Comparison of ENCODE assay signal across 15 mouse cellular contexts in the genomic region with DNA sequence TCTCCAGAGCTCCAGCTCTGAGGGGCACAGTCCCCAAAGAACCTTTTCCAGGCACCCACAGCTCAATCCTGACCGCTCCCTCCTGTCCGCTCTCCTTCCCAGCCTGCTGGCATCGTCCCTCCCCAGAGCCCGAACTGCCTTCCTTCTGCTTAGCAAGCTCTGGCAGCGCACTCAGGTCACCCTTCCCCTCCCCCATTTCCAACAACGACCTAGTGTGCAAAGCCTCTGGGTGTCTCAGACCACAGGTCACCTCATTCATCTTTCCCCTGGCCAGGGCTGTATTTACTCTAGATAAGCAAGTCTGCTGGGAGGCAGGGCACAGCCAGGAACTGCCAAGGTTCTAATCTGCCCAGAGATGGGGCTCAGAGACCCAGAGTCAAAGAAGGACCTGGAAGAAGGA. TPM values are rescaled to one million over a fixed set of nuclear protein-coding genes. Genes with fewer than 3 reads are reported as not detected.
DNase-seq lines count a peak whose midpoint lies in the region; ATAC-seq and TF ChIP-seq lines count a peak whose summit lies in the region.
"Had no signal": no experiment of that assay in that cellular context is flagged by ENCODE, and none has a peak within 500 bp of the region (broad histone marks: within the 10 kb centered on the region; RNA-seq: fewer than 3 reads in every experiment).

No protein-coding gene starts in this region.

- no peak overlapping the region for H3K9ac ChIP-seq in intestine, embryonic 14.5 days (ENCODE audit: low read length)
- no peak overlapping the region for H3K9ac ChIP-seq in intestine, postnatal 0 days (ENCODE audit: low read depth, low read length)
- H3K9ac ChIP-seq in heart, embryonic 14.5 days (ENCODE audit: low read length): peak overlapping the region; percentile 38; the same call in 1 of the 2 replicates
- H3K9ac ChIP-seq in liver, embryonic 15.5 days: no peak overlapping the region
- H3K9ac ChIP-seq in stomach, embryonic 16.5 days (ENCODE audit: low read length): peak overlapping the region; percentile 49; the same call in 1 of the 2 replicates
- no peak overlapping the region for H3K9ac ChIP-seq in midbrain, embryonic 14.5 days (replicated peaks; ENCODE audit: low read length)
- H3K9ac ChIP-seq: forebrain, embryonic 13.5 days; neural tube, embryonic 12.5 days had no signal

- H3K4me3 ChIP-seq in intestine, embryonic 14.5 days (ENCODE audit: low read depth, low read length): no peak overlapping the region
- H3K4me3 ChIP-seq in intestine, postnatal 0 days (ENCODE audit: low read depth, low read length): no peak overlapping the region
- no peak overlapping the region for H3K4me3 ChIP-seq in heart, embryonic 14.5 days (ENCODE audit: control insufficient read depth in 1 of 2, insufficient read depth in 1 of 2, low read depth in 1 of 2, low read length in 2 of 2)
- no peak overlapping the region for H3K4me3 ChIP-seq in liver, embryonic 15.5 days (replicated peaks)
- H3K4me3 ChIP-seq in stomach, embryonic 16.5 days (replicated peaks; ENCODE audit: low read length): no peak overlapping the region
- no peak overlapping the region for H3K4me3 ChIP-seq in midbrain, embryonic 14.5 days (replicated peaks; ENCODE audit: low read depth, low read length)
- H3K4me3 ChIP-seq: embryonic facial prominence, embryonic 10.5 days; forebrain, embryonic 13.5 days; megakaryocyte, embryonic 14.5 days; neural tube, embryonic 12.5 days had no signal

- H3K4me1 ChIP-seq in intestine, embryonic 14.5 days (replicated peaks; ENCODE audit: control insufficient read depth, insufficient read depth, low read length): peaks cover 58% of the 10 kb centered on the region
- peaks cover 5% of the 10 kb centered on the region; the same call in 1 of the 2 replicates for H3K4me1 ChIP-seq in intestine, postnatal 0 days (replicated peaks; ENCODE audit: control insufficient read depth, insufficient read depth, low read length)
- peaks cover 41 to 68% of the 10 kb centered on the region in 2 experiments for H3K4me1 ChIP-seq in heart, embryonic 14.5 days (ENCODE audit: control insufficient read depth in 2 of 2, insufficient read depth in 2 of 2, low read length in 2 of 2)
- peaks cover 23% of the 10 kb centered on the region for H3K4me1 ChIP-seq in liver, embryonic 15.5 days (replicated peaks)
- peaks cover 48% of the 10 kb centered on the region for H3K4me1 ChIP-seq in stomach, embryonic 16.5 days (ENCODE audit: control insufficient read depth, insufficient read depth, low read length)
- H3K4me1 ChIP-seq in midbrain, embryonic 14.5 days (ENCODE audit: control insufficient read depth, insufficient read depth, low read length): no peaks in the 10 kb centered on the region
- H3K4me1 ChIP-seq: megakaryocyte, embryonic 14.5 days; neural tube, embryonic 12.5 days had no signal

- no peaks in the 10 kb centered on the region for H3K9me3 ChIP-seq in intestine, embryonic 14.5 days (ENCODE audit: control insufficient read depth, low read length)
- no peaks in the 10 kb centered on the region for H3K9me3 ChIP-seq in intestine, postnatal 0 days (ENCODE audit: control insufficient read depth)
- no peaks in the 10 kb centered on the region for H3K9me3 ChIP-seq in heart, embryonic 14.5 days (ENCODE audit: control insufficient read depth, low read length)
- H3K9me3 ChIP-seq in liver, embryonic 15.5 days (replicated peaks): no peaks in the 10 kb centered on the region
- H3K9me3 ChIP-seq in stomach, embryonic 16.5 days (replicated peaks; ENCODE audit: control insufficient read depth, low read length): no peaks in the 10 kb centered on the region
- H3K9me3 ChIP-seq in midbrain, embryonic 14.5 days (ENCODE audit: control insufficient read depth, low read length): no peaks in the 10 kb centered on the region
- H3K9me3 ChIP-seq: embryonic facial prominence, embryonic 10.5 days; forebrain, embryonic 13.5 days; megakaryocyte, embryonic 14.5 days; neural tube, embryonic 12.5 days had no signal

- TF ChIP-seq CTCF in intestine, postnatal 0 days (IDR thresholded peaks at IDR 0.05; ENCODE audit: low read depth): no peak

- H3K27ac ChIP-seq in intestine, embryonic 14.5 days (ENCODE audit: low read depth): peak overlapping the region; percentile 55
- H3K27ac ChIP-seq in intestine, postnatal 0 days (ENCODE audit: low read depth, low read length): no peak overlapping the region
- H3K27ac ChIP-seq in heart, embryonic 14.5 days (replicated peaks in 1 of 2; ENCODE audit: control insufficient read depth in 1 of 2, insufficient read depth in 1 of 2, low read depth in 2 of 2, low read length in 2 of 2): peak overlapping the region; percentile 88 to 89
- no peak overlapping the region for H3K27ac ChIP-seq in liver, embryonic 15.5 days (replicated peaks)
- H3K27ac ChIP-seq in stomach, embryonic 16.5 days (ENCODE audit: low read length): peak overlapping the region; percentile 75
- H3K27ac ChIP-seq in midbrain, embryonic 14.5 days (replicated peaks; ENCODE audit: low read depth, low read length): no peak overlapping the region
- H3K27ac ChIP-seq: embryonic facial prominence, embryonic 10.5 days; forebrain, embryonic 13.5 days; neural tube, embryonic 12.5 days had no signal

- H3K36me3 ChIP-seq in intestine, embryonic 14.5 days (ENCODE audit: control insufficient read depth, insufficient read depth, low read length): no peaks in the 10 kb centered on the region
- no peaks in the 10 kb centered on the region for H3K36me3 ChIP-seq in intestine, postnatal 0 days (ENCODE audit: control insufficient read depth, insufficient read depth)
- no peaks in the 10 kb centered on the region for H3K36me3 ChIP-seq in heart, embryonic 14.5 days (ENCODE audit: control insufficient read depth, insufficient read depth, low read length)
- no peaks in the 10 kb centered on the region for H3K36me3 ChIP-seq in liver, embryonic 15.5 days (replicated peaks)
- no peaks in the 10 kb centered on the region for H3K36me3 ChIP-seq in stomach, embryonic 16.5 days (ENCODE audit: control insufficient read depth, insufficient read depth, low read length)
- H3K36me3 ChIP-seq in midbrain, embryonic 14.5 days (ENCODE audit: control insufficient read depth, insufficient read depth, low read length): no peaks in the 10 kb centered on the region
- H3K36me3 ChIP-seq: embryonic facial prominence, embryonic 10.5 days; neural tube, embryonic 12.5 days had no signal

- no peak for ATAC-seq in intestine, embryonic 14.5 days (replicated peaks; ENCODE audit: low FRiP score, low TSS enrichment, low read depth)
- ATAC-seq in intestine, postnatal 0 days: no peak
- ATAC-seq in heart, embryonic 14.5 days (ENCODE audit: insufficient number of reproducible peaks, insufficient read depth, low FRiP score, low read depth): no peak
- ATAC-seq in liver, embryonic 15.5 days (ENCODE audit: insufficient read depth): peak; percentile 53
- peak; percentile 59; the same call in 1 of the 2 replicates for ATAC-seq in stomach, embryonic 16.5 days (ENCODE audit: insufficient read depth, low FRiP score)
- no peak for ATAC-seq in midbrain, embryonic 14.5 days (ENCODE audit: low FRiP score, low TSS enrichment)
- no peak for ATAC-seq in megakaryocyte, adult 5-6 weeks (ENCODE audit: poor library complexity, severe bottlenecking)
- no peak for ATAC-seq in activated CD4-positive, CD25-positive, alpha-beta regulatory T cell, adult 4 months
- ATAC-seq: forebrain, embryonic 13.5 days had no signal

- 40% methylated on average over 6 of the region's 6 CpGs for WGBS in intestine, embryonic 14.5 days
- WGBS in intestine, postnatal 0 days: 34% methylated on average over 6 of the region's 6 CpGs
- 28% methylated on average over 6 of the region's 6 CpGs for WGBS in heart, embryonic 14.5 days
- WGBS in liver, embryonic 15.5 days (ENCODE audit: insufficient replicate concordance): 41% methylated on average over 6 of the region's 6 CpGs
- whole genome bisulfite sequencing in stomach, embryonic 16.5 days: 32% methylated on average over 6 of the region's 6 CpGs
- 54% methylated on average over 6 of the region's 6 CpGs for WGBS in midbrain, embryonic 14.5 days

- no peak overlapping the region for H3K4me2 ChIP-seq in intestine, embryonic 14.5 days (ENCODE audit: low read length)
- H3K4me2 ChIP-seq in intestine, postnatal 0 days (replicated peaks; ENCODE audit: low read depth): no peak overlapping the region
- peak overlapping the region; percentile 25 for H3K4me2 ChIP-seq in heart, embryonic 14.5 days (ENCODE audit: low read length)
- H3K4me2 ChIP-seq in liver, embryonic 15.5 days: peak overlapping the region; percentile 33; the same call in 1 of the 2 replicates
- H3K4me2 ChIP-seq in stomach, embryonic 16.5 days (ENCODE audit: low read depth, low read length): 0 out of 2 replicates have a peak overlapping the region, but pooled peaks have one; percentile 27
- no peak overlapping the region for H3K4me2 ChIP-seq in midbrain, embryonic 14.5 days (ENCODE audit: low read length)
- H3K4me2 ChIP-seq: forebrain, embryonic 13.5 days; neural tube, embryonic 12.5 days had no signal

- no peaks in the 10 kb centered on the region for H3K27me3 ChIP-seq in intestine, embryonic 14.5 days (replicated peaks; ENCODE audit: control insufficient read depth, insufficient read depth, low read length)
- H3K27me3 ChIP-seq in intestine, postnatal 0 days (replicated peaks; ENCODE audit: control insufficient read depth, insufficient read depth, low read length): peaks cover 2% of the 10 kb centered on the region
- no peaks in the 10 kb centered on the region for H3K27me3 ChIP-seq in heart, embryonic 14.5 days (ENCODE audit: control insufficient read depth, insufficient read depth, low read length)
- peaks cover 11% of the 10 kb centered on the region for H3K27me3 ChIP-seq in liver, embryonic 15.5 days
- no peaks in the 10 kb centered on the region for H3K27me3 ChIP-seq in stomach, embryonic 16.5 days (ENCODE audit: control insufficient read depth, insufficient read depth, low read length)
- no peaks in the 10 kb centered on the region; the same call in 1 of the 2 replicates for H3K27me3 ChIP-seq in midbrain, embryonic 14.5 days (ENCODE audit: control insufficient read depth, insufficient read depth, low read length)

- DNase-seq in intestine, embryonic 14.5 days (ENCODE audit: low spot score): peak; percentile 72
- no peak for DNase-seq in midbrain, embryonic 14.5 days
- DNase-seq: cerebellum, adult 11 months; kidney, adult 9 months had no signal

RNA-seq across cellular contexts. Expression of gene Kcnk3, which starts 27.4 kb away (rescaled TPM):
- 36.0 and 39.7 TPM in 2 replicates for polyA plus RNA-seq in intestine, embryonic 14.5 days (2014; fragmentation: Nextera tagmentation; extraction: Ambion mirVana)
- polyA plus RNA-seq in intestine, postnatal 0 days (2015; fragmentation: Nextera tagmentation; extraction: Ambion mirVana): 7.3 and 8.1 TPM in 2 replicates
- 30.2 and 40.3 TPM in 2 replicates for polyA plus RNA-seq in heart, embryonic 14.5 days (2014; fragmentation: Nextera tagmentation; extraction: Ambion mirVana)
- polyA plus RNA-seq in liver, embryonic 15.5 days (2015; fragmentation: Nextera tagmentation; extraction: Ambion mirVana): 0.17 and 0.26 TPM in 2 replicates
- polyA plus RNA-seq in stomach, embryonic 16.5 days (2015; fragmentation: Nextera tagmentation; extraction: Ambion mirVana): 6.6 and 7.0 TPM in 2 replicates
- 4.7 and 6.6 TPM in 2 replicates for polyA plus RNA-seq in midbrain, embryonic 14.5 days (2014; fragmentation: Nextera tagmentation; extraction: Ambion mirVana)
- total RNA-seq in megakaryocyte, adult 5-6 weeks (2015): not detected in 2 replicates
- not detected in 2 replicates for total RNA-seq in megakaryocyte, adult 5-6 weeks (2017)
- not detected for polyA plus RNA-seq in activated CD4-positive, CD25-positive, alpha-beta regulatory T cell, adult 4 months (2017; shearing (Covaris generic))
- total RNA-seq: granulocyte monocyte progenitor cell, adult 5-6 weeks had no signal

RNA-seq across cellular contexts. Expression of gene Slc35f6, which starts 32.3 kb away (rescaled TPM):
- 32.5 and 35.2 TPM in 2 replicates for polyA plus RNA-seq in intestine, embryonic 14.5 days (2014; fragmentation: Nextera tagmentation; extraction: Ambion mirVana)
- polyA plus RNA-seq in intestine, postnatal 0 days (2015; fragmentation: Nextera tagmentation; extraction: Ambion mirVana): 71.6 and 79.4 TPM in 2 replicates
- polyA plus RNA-seq in heart, embryonic 14.5 days (2014; fragmentation: Nextera tagmentation; extraction: Ambion mirVana): 27.3 and 29.6 TPM in 2 replicates
- polyA plus RNA-seq in liver, embryonic 15.5 days (2015; fragmentation: Nextera tagmentation; extraction: Ambion mirVana): 10.7 and 11.6 TPM in 2 replicates
- 34.0 and 35.2 TPM in 2 replicates for polyA plus RNA-seq in stomach, embryonic 16.5 days (2015; fragmentation: Nextera tagmentation; extraction: Ambion mirVana)
- polyA plus RNA-seq in midbrain, embryonic 14.5 days (2014; fragmentation: Nextera tagmentation; extraction: Ambion mirVana): 26.6 and 33.9 TPM in 2 replicates
- total RNA-seq in megakaryocyte, adult 5-6 weeks (2015): 21.5 and 28.8 TPM in 2 replicates
- 23.9 and 26.0 TPM in 2 replicates for total RNA-seq in megakaryocyte, adult 5-6 weeks (2017)
- polyA plus RNA-seq in activated CD4-positive, CD25-positive, alpha-beta regulatory T cell, adult 4 months (2017; shearing (Covaris generic)): 10 to 100 TPM in 1 of 2 experiments, 1 to 10 TPM in 1; 8.7 to 15.7 TPM

RNA-seq across cellular contexts. Expression of gene Cenpa, which starts 51.2 kb away (rescaled TPM):
- 292 and 293 TPM in 2 replicates for polyA plus RNA-seq in intestine, embryonic 14.5 days (2014; fragmentation: Nextera tagmentation; extraction: Ambion mirVana)
- polyA plus RNA-seq in intestine, postnatal 0 days (2015; fragmentation: Nextera tagmentation; extraction: Ambion mirVana): 62.0 and 79.2 TPM in 2 replicates
- 268 and 290 TPM in 2 replicates for polyA plus RNA-seq in heart, embryonic 14.5 days (2014; fragmentation: Nextera tagmentation; extraction: Ambion mirVana)
- 180 and 194 TPM in 2 replicates for polyA plus RNA-seq in liver, embryonic 15.5 days (2015; fragmentation: Nextera tagmentation; extraction: Ambion mirVana)
- 161 and 175 TPM in 2 replicates for polyA plus RNA-seq in stomach, embryonic 16.5 days (2015; fragmentation: Nextera tagmentation; extraction: Ambion mirVana)
- polyA plus RNA-seq in midbrain, embryonic 14.5 days (2014; fragmentation: Nextera tagmentation; extraction: Ambion mirVana): 40.0 and 65.3 TPM in 2 replicates
- 190 and 250 TPM in 2 replicates for total RNA-seq in megakaryocyte, adult 5-6 weeks (2015)
- total RNA-seq in megakaryocyte, adult 5-6 weeks (2017): 124 and 127 TPM in 2 replicates
- 100 to 1,000 TPM in 1 of 2 experiments, 10 to 100 TPM in 1; 79.2 to 115 TPM for polyA plus RNA-seq in activated CD4-positive, CD25-positive, alpha-beta regulatory T cell, adult 4 months (2017; shearing (Covaris generic))

Comparison
In these comparisons a context has a peak if more than half of its experiments do, and no peak if none do; other contexts are left out.
1. H3K27ac ChIP-seq: peak in intestine, embryonic 14.5 days (single experiment), heart, embryonic 14.5 days (2 of 2) and stomach, embryonic 16.5 days (single experiment); none in intestine, postnatal 0 days (single experiment), liver, embryonic 15.5 days (single experiment) and midbrain, embryonic 14.5 days (single experiment).
2. ATAC-seq: peak in liver, embryonic 15.5 days (single experiment) and stomach, embryonic 16.5 days (single experiment); none in intestine, embryonic 14.5 days (single experiment), intestine, postnatal 0 days (single experiment), heart, embryonic 14.5 days (single experiment), midbrain, embryonic 14.5 days (single experiment), megakaryocyte, adult 5-6 weeks (single experiment) and activated CD4-positive, CD25-positive, alpha-beta regulatory T cell, adult 4 months (single experiment).
3. H3K4me2 ChIP-seq: peak in heart, embryonic 14.5 days (single experiment), liver, embryonic 15.5 days (single experiment) and stomach, embryonic 16.5 days (single experiment); none in intestine, embryonic 14.5 days (single experiment), intestine, postnatal 0 days (single experiment) and midbrain, embryonic 14.5 days (single experiment).
4. H3K9ac ChIP-seq: peak in heart, embryonic 14.5 days (single experiment) and stomach, embryonic 16.5 days (single experiment); none in intestine, embryonic 14.5 days (single experiment), intestine, postnatal 0 days (single experiment), liver, embryonic 15.5 days (single experiment) and midbrain, embryonic 14.5 days (single experiment).